Mouse (Mus musculus): ENCODE results near the gene Tesk1. TPM values are rescaled to one million over a fixed set of nuclear protein-coding genes. Genes with fewer than 3 reads are reported as not detected.
"Not testable (repeated sequence)": the region's sequence is repeated elsewhere in the genome, so short reads cannot be mapped to it uniquely, and the experiment has no call there.

Gene Tesk1
- polyA plus RNA-seq, 1 experiment from 2014 or later, result 16.8 TPM

DNA sequence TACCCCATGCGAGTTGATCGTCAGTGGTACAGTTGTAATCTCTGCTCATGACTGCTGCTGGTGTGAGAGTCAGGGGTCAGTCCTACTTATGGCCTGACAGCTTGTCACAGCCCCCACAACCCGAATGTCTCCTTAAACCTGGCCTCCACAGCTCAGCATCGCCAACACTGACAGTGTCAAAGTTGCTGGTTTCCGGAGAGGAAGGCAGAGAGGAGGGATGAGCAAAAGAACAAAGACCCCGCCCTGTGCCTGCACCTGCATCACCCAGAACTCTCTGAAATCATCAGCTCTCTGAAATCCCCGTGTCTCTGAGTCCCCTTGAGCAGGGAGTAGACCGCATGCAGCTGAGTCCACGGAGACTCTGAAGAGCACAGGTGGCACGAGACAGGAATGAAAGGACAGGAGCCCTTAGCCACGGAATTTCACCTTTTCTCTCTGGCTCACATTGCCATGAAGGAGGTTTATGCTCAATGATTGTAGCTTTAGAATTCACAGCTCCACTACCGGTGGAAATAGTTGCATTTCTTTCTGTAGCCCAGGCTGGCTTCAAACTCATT is 41.9 kb downstream of the Tesk1 start, which contains the start of gene Sit1:
Sit1 (minus strand) TSS at position 200 of the 557 bp plus-strand sequence.
- Histone ChIP-seq H3K9ac (no peak within 1 kb of the TSS), H3K36me3 (no peaks in the 10 kb centered on the region), H3K27me3 (no peaks in the 10 kb centered on the region), H3K4me1 (replicated peaks) (no peaks in the 10 kb centered on the region), H3K4me3 (no peak within 1 kb of the TSS), H3K4me2 (no peak within 1 kb of the TSS), H3K9me3 (no peaks in the 10 kb centered on the region), H3K27ac (replicated peaks) (no peak within 1 kb of the TSS)
- WGBS, result 66% methylated on average over 12 of the region's 12 CpGs
- no peak for ATAC-seq (ENCODE audit: low FRiP score, low read depth)

DNA sequence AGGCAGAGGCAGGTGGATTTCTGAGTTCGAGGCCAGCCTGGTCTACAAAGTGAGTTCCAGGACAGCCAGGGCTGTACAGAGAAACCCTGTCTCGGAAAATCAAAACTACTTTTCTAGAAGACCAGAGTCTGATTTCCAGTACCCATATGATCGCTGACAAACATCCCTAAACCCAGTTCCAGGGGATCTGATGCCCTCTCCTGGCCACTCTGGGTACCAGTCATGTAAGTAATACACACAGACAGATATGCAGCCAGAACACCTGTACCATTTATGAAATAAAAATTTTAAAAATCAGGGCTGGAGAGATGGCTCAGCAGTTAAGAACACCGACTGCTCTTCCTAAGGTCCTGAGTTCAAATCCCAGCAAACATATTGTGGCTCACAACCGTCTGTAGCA is 43.9 kb downstream of the Tesk1 start:
- not testable (repeated sequence) for H3K36me3 ChIP-seq; H3K27ac ChIP-seq (replicated peaks); H3K9ac ChIP-seq; H3K4me2 ChIP-seq; H3K4me1 ChIP-seq (replicated peaks); H3K4me3 ChIP-seq; H3K27me3 ChIP-seq; ATAC-seq (ENCODE audit: low FRiP score, low read depth); H3K9me3 ChIP-seq
- 88% methylated on average over 5 of the region's 5 CpGs for WGBS

DNA sequence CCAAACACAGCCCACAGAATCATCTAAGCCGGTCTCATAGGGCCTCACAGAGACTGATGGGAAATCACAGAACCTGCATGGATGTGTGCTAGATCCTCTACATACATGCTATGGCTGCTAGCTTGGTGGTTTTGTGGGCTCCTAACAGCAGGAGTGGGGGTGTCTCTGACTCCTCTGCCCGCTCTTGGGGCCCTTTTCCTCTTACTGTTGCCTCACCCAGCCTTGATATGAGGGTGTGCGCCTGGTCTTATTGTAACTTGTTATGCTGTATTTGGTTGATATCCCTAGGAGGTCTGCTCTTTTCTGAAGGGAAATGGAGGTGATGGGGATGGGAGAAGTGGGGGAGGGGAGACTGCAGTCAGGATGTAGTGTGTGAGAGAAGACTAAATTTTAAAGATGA is 47.9 kb downstream of the Tesk1 start:
- Histone ChIP-seq H3K36me3 (no peaks in the 10 kb centered on the region), H3K4me3 (no peak overlapping the region), H3K9ac (no peak overlapping the region), H3K9me3 (no peaks in the 10 kb centered on the region), H3K4me1 (replicated peaks) (peaks cover 8% of the 10 kb centered on the region), H3K4me2 (no peak overlapping the region), H3K27ac (replicated peaks) (no peak overlapping the region), H3K27me3 (no peaks in the 10 kb centered on the region)
- WGBS, result 96% methylated on average over 3 of the region's 3 CpGs
- no peak for ATAC-seq (ENCODE audit: low FRiP score, low read depth)

DNA sequence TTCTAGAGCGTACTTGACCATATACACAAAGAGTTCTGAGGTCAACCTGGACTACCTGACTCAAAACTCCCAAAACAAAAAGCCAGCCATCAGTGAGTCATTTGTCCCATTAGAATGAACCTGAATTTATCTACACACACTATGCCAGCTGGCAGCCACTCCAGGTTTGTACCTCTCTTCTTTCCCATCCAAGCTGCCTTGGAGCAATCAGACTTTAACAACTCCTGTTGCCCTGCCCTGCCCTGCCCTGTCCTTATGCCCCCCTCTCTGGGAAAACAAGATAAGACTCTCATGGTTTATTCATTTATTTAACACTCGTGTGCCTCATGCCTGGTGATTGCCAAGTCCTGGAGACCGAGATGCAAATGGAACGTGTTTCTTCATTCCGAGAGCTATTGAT is 49.1 kb downstream of the Tesk1 start:
- ATAC-seq (ENCODE audit: low FRiP score, low read depth), result no peak
- 81% methylated on average over 5 of the region's 5 CpGs for WGBS
- Histone ChIP-seq H3K9me3 (no peaks in the 10 kb centered on the region), H3K36me3 (no peaks in the 10 kb centered on the region), H3K9ac (no peak overlapping the region), H3K4me3 (no peak overlapping the region), H3K4me1 (replicated peaks) (peaks cover 16% of the 10 kb centered on the region), H3K27ac (replicated peaks) (no peak overlapping the region), H3K4me2 (no peak overlapping the region), H3K27me3 (no peaks in the 10 kb centered on the region)

- no peak overlapping the region for H3K9ac ChIP-seq
- H3K27me3 ChIP-seq, result no peaks in the 10 kb centered on the region
- ATAC-seq (ENCODE audit: low FRiP score, low read depth), result no peak
- H3K4me2 ChIP-seq, result peak overlapping the region; percentile 71
- peak overlapping the region; percentile 94 for H3K27ac ChIP-seq (replicated peaks)
- peak overlapping the region; percentile 81 for H3K4me3 ChIP-seq
- no peaks in the 10 kb centered on the region for H3K9me3 ChIP-seq
- H3K36me3 ChIP-seq, result 0 out of 2 replicates have a peak, but pooled peaks cover 6% of the 10 kb centered on the region
- peaks cover 16% of the 10 kb centered on the region for H3K4me1 ChIP-seq (replicated peaks)
- 38% methylated on average over 12 of the region's 12 CpGs for WGBS
Observed at GRCm38 (mm10) chr4:43492101-43492820, 50.5 kb downstream of the Tesk1 start.

DNA sequence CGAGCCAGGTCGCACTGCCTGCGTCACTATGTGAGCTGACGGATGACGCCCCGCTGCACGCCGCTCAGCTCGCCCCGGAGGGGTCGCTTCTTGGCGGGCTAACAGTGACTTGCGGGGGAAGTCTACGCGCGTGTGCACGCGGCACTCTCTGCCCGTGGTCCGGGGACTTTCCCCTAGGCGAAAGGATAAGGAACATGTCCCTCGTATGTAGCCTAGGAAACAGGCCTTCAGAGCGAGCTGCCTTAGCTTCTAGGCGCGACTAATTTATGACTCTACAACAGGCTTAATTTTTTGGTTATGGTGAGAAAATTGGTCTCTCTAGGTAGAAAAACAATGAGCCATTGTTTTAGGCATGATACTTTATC is 51.1 kb downstream of the Tesk1 start, which contains the start of gene Ccdc107:
Ccdc107 (plus strand) TSS at position 80 of the 365 bp plus-strand sequence.
- Histone ChIP-seq H3K36me3 (0 out of 2 replicates have a peak, but pooled peaks cover 6% of the 10 kb centered on the region), H3K27ac (replicated peaks) (peak within 1 kb of the TSS; percentile 94), H3K4me1 (replicated peaks) (peaks cover 16% of the 10 kb centered on the region), H3K9me3 (no peaks in the 10 kb centered on the region), H3K4me2 (peak within 1 kb of the TSS; percentile 71), H3K9ac (peak within 1 kb of the TSS; percentile 92), H3K27me3 (no peaks in the 10 kb centered on the region), H3K4me3 (peak within 1 kb of the TSS; percentile 81)
- under 1% methylated on average over 25 of the region's 25 CpGs for whole genome bisulfite sequencing
- peak; percentile 98 for ATAC-seq (ENCODE audit: low FRiP score, low read depth)

DNA sequence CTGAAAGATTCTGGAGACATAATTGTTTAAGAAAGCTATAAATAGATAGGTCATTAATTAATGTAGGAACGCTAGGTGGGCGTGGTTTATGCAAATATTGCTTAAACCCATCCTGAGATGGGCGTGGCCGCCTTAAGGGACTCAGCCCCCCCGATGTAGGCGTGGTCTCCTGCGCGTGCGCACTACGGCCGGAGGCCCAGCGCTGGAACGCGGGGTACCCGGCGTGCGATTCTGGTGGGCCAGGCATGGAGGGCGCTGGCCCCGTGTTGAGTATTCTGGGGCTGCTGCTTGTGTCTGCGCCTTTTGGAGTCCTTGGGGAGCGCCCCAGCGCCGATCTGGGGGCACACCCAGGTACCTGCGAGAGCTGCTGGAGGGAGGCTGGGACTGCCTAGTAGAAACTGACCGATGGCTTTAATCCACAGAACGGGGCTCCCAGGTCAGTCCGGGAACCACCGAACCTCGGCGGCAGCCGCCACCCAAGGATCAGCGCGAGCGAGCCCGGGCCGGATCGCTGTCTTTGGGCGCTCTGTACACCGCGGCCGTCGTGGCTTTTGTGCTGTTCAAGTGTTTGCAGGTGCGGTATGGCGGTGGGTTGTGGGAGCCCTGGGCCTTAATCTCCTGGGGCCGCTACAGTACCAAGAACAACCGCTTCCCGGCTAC is 51.6 kb downstream of the Tesk1 start:
- peak overlapping the region; percentile 92 for H3K9ac ChIP-seq
- H3K36me3 ChIP-seq, result 0 out of 2 replicates have a peak, but pooled peaks cover 6% of the 10 kb centered on the region
- peak overlapping the region; percentile 71 for H3K4me2 ChIP-seq
- no peaks in the 10 kb centered on the region for H3K9me3 ChIP-seq
- no peaks in the 10 kb centered on the region for H3K27me3 ChIP-seq
- ATAC-seq (ENCODE audit: low FRiP score, low read depth), result peak; percentile 90
- H3K4me3 ChIP-seq, result peak overlapping the region; percentile 81
- H3K4me1 ChIP-seq (replicated peaks), result peaks cover 16% of the 10 kb centered on the region
- WGBS, result under 1% methylated on average over 47 of the region's 47 CpGs
- peak overlapping the region; percentile 94 for H3K27ac ChIP-seq (replicated peaks)

- Histone ChIP-seq H3K9ac (peak overlapping the region; percentile 92), H3K4me3 (peak overlapping the region; percentile 81), H3K27me3 (no peaks in the 10 kb centered on the region), H3K9me3 (no peaks in the 10 kb centered on the region), H3K4me1 (replicated peaks) (peaks cover 17% of the 10 kb centered on the region), H3K27ac (replicated peaks) (peak overlapping the region; percentile 94), H3K36me3 (0 out of 2 replicates have a peak, but pooled peaks cover 6% of the 10 kb centered on the region), H3K4me2 (peak overlapping the region; percentile 71)
- WGBS, result 1% methylated on average over 9 of the region's 9 CpGs
- ATAC-seq (ENCODE audit: low FRiP score, low read depth), result no peak
Observed at GRCm38 (mm10) chr4:43493846-43494240, 52.1 kb downstream of the Tesk1 start.

- 68% methylated on average over 6 of the region's 6 CpGs for WGBS
- Histone ChIP-seq H3K9ac (no peak overlapping the region), H3K4me2 (no peak overlapping the region), H3K4me3 (no peak overlapping the region), H3K27me3 (no peaks in the 10 kb centered on the region), H3K27ac (replicated peaks) (no peak overlapping the region), H3K36me3 (0 out of 2 replicates have a peak, but pooled peaks cover 6% of the 10 kb centered on the region), H3K9me3 (no peaks in the 10 kb centered on the region), H3K4me1 (replicated peaks) (peaks cover 25% of the 10 kb centered on the region)
- ATAC-seq (ENCODE audit: low FRiP score, low read depth), result no peak
Observed at GRCm38 (mm10) chr4:43496587-43496986, 54.8 kb downstream of the Tesk1 start.

DNA sequence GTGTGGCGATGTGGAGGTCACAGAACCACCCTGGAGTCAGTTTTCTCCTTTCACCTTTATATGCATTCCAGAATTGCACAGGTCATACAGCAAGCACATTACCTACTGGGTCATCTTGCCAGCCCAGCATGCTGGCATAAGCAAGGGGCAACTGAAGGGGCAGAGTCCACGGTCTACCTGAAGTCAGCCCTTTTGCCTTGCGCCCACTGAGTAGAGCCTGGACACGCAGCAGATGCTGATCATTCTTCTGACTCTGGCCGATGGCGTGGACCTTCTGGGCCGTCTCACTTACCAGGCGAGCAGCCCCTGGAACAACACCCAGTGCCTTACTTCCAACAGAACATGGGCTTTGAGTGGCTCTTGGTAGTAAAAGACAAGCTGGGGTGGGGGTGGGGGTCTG is 55.7 kb downstream of the Tesk1 start:
- Histone ChIP-seq H3K4me2 (0 out of 2 replicates have a peak overlapping the region, but pooled peaks have one; percentile 90), H3K9ac (no peak overlapping the region), H3K9me3 (no peaks in the 10 kb centered on the region), H3K4me3 (no peak overlapping the region), H3K4me1 (replicated peaks) (peaks cover 25% of the 10 kb centered on the region), H3K36me3 (0 out of 2 replicates have a peak, but pooled peaks cover 6% of the 10 kb centered on the region), H3K27ac (replicated peaks) (no peak overlapping the region), H3K27me3 (no peaks in the 10 kb centered on the region)
- ATAC-seq (ENCODE audit: low FRiP score, low read depth), result no peak
- 96% methylated on average over 8 of the region's 8 CpGs for WGBS
